Mouse (Mus musculus) ES-Bruce4 (cell line): ENCODE results near the gene Gfra1. TPM values are rescaled to one million over a fixed set of nuclear protein-coding genes. Genes with fewer than 3 reads are reported as not detected.

ENCODE experiments used
- H3K27ac ChIP-seq: 2 replicates; pipeline ENCODE4 v1.5.1; 2012; ENCODE audit warnings: low read length, inconsistent platforms; ENCODE audit not compliant: insufficient read depth
- H3K27me3 ChIP-seq: 2 replicates; pipeline ENCODE4 v1.6.1; 2012; ENCODE audit warnings: mild to moderate bottlenecking, low read length, inconsistent platforms; ENCODE audit not compliant: control insufficient read depth, poor library complexity, insufficient read depth, severe bottlenecking
- H3K36me3 ChIP-seq: 2 replicates; pipeline ENCODE4 v1.6.1; 2012; ENCODE audit warnings: inconsistent platforms, mild to moderate bottlenecking, low read length, moderate library complexity; ENCODE audit not compliant: control insufficient read depth, poor library complexity, insufficient read depth, severe bottlenecking
- H3K4me1 ChIP-seq: one replicate; pipeline ENCODE4 v1.8.1; 2011; ENCODE audit warnings: low read length; ENCODE audit not compliant: control insufficient read depth, insufficient read depth
- H3K4me3 ChIP-seq: 2 replicates; pipeline ENCODE4 v1.5.1; 2011; ENCODE audit warnings: low read depth, mild to moderate bottlenecking, low read length
- H3K9ac ChIP-seq: 2 replicates; pipeline ENCODE4 v1.6.1; 2012; ENCODE audit warnings: low read depth, mild to moderate bottlenecking, inconsistent platforms; ENCODE audit not compliant: poor library complexity, severe bottlenecking
- H3K9me3 ChIP-seq: replicated peaks from 2 replicates; pipeline ENCODE4 v1.6.1; 2012; ENCODE audit warnings: mild to moderate bottlenecking, low read length, inconsistent platforms; ENCODE audit not compliant: control insufficient read depth, poor library complexity, insufficient read depth, severe bottlenecking
- CTCF ChIP-seq: IDR thresholded peaks from one replicate; pipeline ENCODE4 v1.8.1; 2011; ENCODE audit warnings: low read depth, low read length
- EP300 ChIP-seq: IDR thresholded peaks from 2 replicates; pipeline ENCODE4 v1.6.1; 2011; ENCODE audit warnings: low read depth, low read length; ENCODE audit not compliant: insufficient read depth
- POLR2A ChIP-seq: IDR thresholded peaks from one replicate; pipeline ENCODE4 v1.8.1; 2011; ENCODE audit warnings: low read length; ENCODE audit not compliant: insufficient read depth
- polyA plus RNA-seq: library from polyadenylated mRNA; stranded (reverse); fragments of >200 nt; gene quantifications from 2 replicates; pipeline ENCODE4 v1.2.4, GENCODE M21; 2011; ENCODE audit warnings: low read depth; ENCODE audit not compliant: missing spikeins, insufficient read depth, insufficient read length

The Gfra1 gene
- polyA plus RNA-seq, 1 experiment = 0.58 TPM

- H3K4me3 ChIP-seq = no peak overlapping the region
- no peaks in the 10 kb centered on the region for H3K4me1 ChIP-seq
- no peaks in the 10 kb centered on the region for H3K27me3 ChIP-seq
- TF ChIP-seq CTCF (no peak), POLR2A (no peak), EP300 (no peak)
- H3K9me3 ChIP-seq = no peaks in the 10 kb centered on the region
- no peaks in the 10 kb centered on the region for H3K36me3 ChIP-seq
- H3K9ac ChIP-seq = no peak overlapping the region
- H3K27ac ChIP-seq = no peak overlapping the region
Observed at GRCm38 (mm10) chr19:58345137-58345536, 110.6 kb downstream of the Gfra1 start.

GRCm38 (mm10) chr19:58341351-58341750, 114.4 kb downstream of the Gfra1 start:
- no peak for TF ChIP-seq POLR2A
- no peaks in the 10 kb centered on the region for H3K4me1 ChIP-seq
- no peaks in the 10 kb centered on the region for H3K36me3 ChIP-seq
- no peak overlapping the region for H3K9ac ChIP-seq
- H3K27ac ChIP-seq = no peak overlapping the region
- H3K27me3 ChIP-seq = no peaks in the 10 kb centered on the region; the same call in 1 of the 2 replicates
- no peaks in the 10 kb centered on the region for H3K9me3 ChIP-seq
- no peak overlapping the region for H3K4me3 ChIP-seq

DNA sequence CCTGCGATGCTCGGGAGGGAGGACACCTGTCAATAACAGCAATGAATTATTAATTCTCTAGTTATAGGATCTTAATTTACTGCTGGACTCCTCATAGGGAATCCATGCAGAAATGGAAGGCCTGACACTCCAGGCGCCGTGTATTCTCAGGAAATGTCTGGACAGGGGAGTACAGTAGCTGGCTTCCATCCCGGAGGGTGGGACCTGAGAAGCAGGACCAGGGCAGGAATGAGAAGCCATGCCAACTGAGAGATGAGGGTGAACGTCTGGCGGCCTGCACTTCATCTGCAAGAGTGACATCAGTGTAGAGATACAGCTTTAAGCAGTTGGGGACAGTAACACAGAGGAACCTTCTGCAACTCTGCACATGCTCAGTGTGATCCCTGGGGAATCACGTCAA, 115.5 kb downstream of the Gfra1 start:
- no peaks in the 10 kb centered on the region for H3K36me3 ChIP-seq
- no peak overlapping the region for H3K9ac ChIP-seq
- H3K27ac ChIP-seq = no peak overlapping the region
- no peaks in the 10 kb centered on the region for H3K4me1 ChIP-seq
- TF ChIP-seq CTCF = no peak
- TF ChIP-seq EP300 = no peak
- no peak for TF ChIP-seq POLR2A
- H3K9me3 ChIP-seq = no peaks in the 10 kb centered on the region
- no peak overlapping the region for H3K4me3 ChIP-seq
- no peaks in the 10 kb centered on the region; the same call in 1 of the 2 replicates for H3K27me3 ChIP-seq

DNA sequence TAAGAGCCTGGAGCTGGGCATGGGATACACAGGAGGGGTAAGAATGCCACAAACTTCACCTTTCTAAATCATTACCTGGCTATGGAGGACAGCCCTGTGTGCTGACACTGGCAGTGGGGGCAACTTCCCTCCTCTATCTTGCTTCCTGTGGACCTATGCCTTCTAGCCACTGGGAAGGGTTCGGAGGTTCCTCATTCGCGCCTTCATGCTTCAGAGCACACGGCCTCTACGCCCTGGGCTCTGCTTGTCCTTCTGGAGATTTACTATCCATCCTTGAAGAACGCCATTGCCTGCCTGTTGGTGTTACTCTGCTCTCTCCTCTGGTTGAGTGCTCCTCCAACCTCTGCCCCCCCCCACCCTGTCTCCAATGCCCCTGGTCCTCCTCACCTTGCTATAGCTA, 118.9 kb downstream of the Gfra1 start:
- Histone ChIP-seq H3K9ac (no peak overlapping the region), H3K27ac (no peak overlapping the region), H3K4me1 (no peaks in the 10 kb centered on the region), H3K9me3 (no peaks in the 10 kb centered on the region), H3K27me3 (no peaks in the 10 kb centered on the region; the same call in 1 of the 2 replicates), H3K36me3 (no peaks in the 10 kb centered on the region), H3K4me3 (no peak overlapping the region)
- TF ChIP-seq POLR2A (no peak), CTCF (no peak), EP300 (no peak)

- Histone ChIP-seq H3K27me3 (no peaks in the 10 kb centered on the region; the same call in 1 of the 2 replicates), H3K4me3 (no peak overlapping the region), H3K9ac (no peak overlapping the region), H3K36me3 (no peaks in the 10 kb centered on the region), H3K27ac (no peak overlapping the region), H3K4me1 (no peaks in the 10 kb centered on the region), H3K9me3 (no peaks in the 10 kb centered on the region)
- TF ChIP-seq EP300 (no peak), CTCF (no peak), POLR2A (no peak)
Observed at GRCm38 (mm10) chr19:58335585-58336530, 119.9 kb downstream of the Gfra1 start.

- Histone ChIP-seq H3K9ac (no peak overlapping the region), H3K4me1 (no peaks in the 10 kb centered on the region), H3K36me3 (no peaks in the 10 kb centered on the region), H3K9me3 (no peaks in the 10 kb centered on the region), H3K27ac (no peak overlapping the region), H3K27me3 (no peaks in the 10 kb centered on the region), H3K4me3 (no peak overlapping the region)
- TF ChIP-seq EP300 (no peak), POLR2A (no peak)
Observed at GRCm38 (mm10) chr19:58329305-58329704, 126.4 kb downstream of the Gfra1 start.
